Mouse (Mus musculus) heart, adult 2 months (tissue): Measurements from ENCODE around the gene Cbl. TPM values are rescaled to one million over a fixed set of nuclear protein-coding genes. Genes with fewer than 3 reads are reported as not detected.

Source experiments
- DNase-seq, 2 experiments: peaks; one replicate each; pipeline ENCODE4 v3.0.0; 2021
- H3K27ac ChIP-seq: fragments of 200-600 bp; 2 replicates; pipeline ENCODE4 v1.8.1; 2022
- H3K27me3 ChIP-seq: fragments of 200-500 bp; 2 replicates; pipeline ENCODE4 v1.6.1; 2012; ENCODE audit warnings: mild to moderate bottlenecking, low read length, inconsistent platforms, mixed read lengths; ENCODE audit not compliant: control insufficient read depth, insufficient read depth
- H3K36me3 ChIP-seq: fragments of 200-500 bp; 2 replicates; pipeline ENCODE4 v1.6.1; 2012; ENCODE audit warnings: low read length, inconsistent platforms; ENCODE audit not compliant: control insufficient read depth, insufficient read depth
- H3K4me1 ChIP-seq: fragments of 200-500 bp; 2 replicates; pipeline ENCODE4 v1.6.1; 2011; ENCODE audit warnings: low read length; ENCODE audit not compliant: control insufficient read depth, insufficient read depth
- H3K4me3 ChIP-seq: fragments of 200-600 bp; 2 replicates; pipeline ENCODE4 v1.8.1; 2022
- H3K79me2 ChIP-seq: fragments of 200-500 bp; replicated peaks from 2 replicates; pipeline ENCODE4 v1.6.1; 2012; ENCODE audit warnings: mild to moderate bottlenecking, inconsistent platforms, low read length, moderate library complexity, mixed read lengths; ENCODE audit not compliant: control insufficient read depth, insufficient read depth
- H3K9ac ChIP-seq: fragments of 200-500 bp; 2 replicates; pipeline ENCODE4 v1.6.1; 2012; ENCODE audit warnings: low read depth, mild to moderate bottlenecking, control low read depth, inconsistent platforms, low read length, mixed read lengths
- CTCF ChIP-seq: fragments of 200-600 bp; IDR thresholded peaks from 2 replicates; pipeline ENCODE4 v1.8.1; 2022; ENCODE audit warnings: antibody characterized with exemption, mild to moderate bottlenecking, moderate library complexity
- EP300 ChIP-seq: fragments of 200-500 bp; IDR thresholded peaks from 2 replicates; pipeline ENCODE4 v1.6.1; 2011; ENCODE audit warnings: low read depth, low read length, control low read depth; ENCODE audit not compliant: insufficient read depth
- POLR2A ChIP-seq: fragments of 200-500 bp; IDR thresholded peaks from 2 replicates; pipeline ENCODE4 v1.6.1; 2011; ENCODE audit warnings: mild to moderate bottlenecking, low read depth, low read length, control low read depth; ENCODE audit not compliant: insufficient read depth
- WGBS: fragments of 180-500 bp; shearing (Covaris S2); methylation state at CpG from one replicate; pipeline ENCODE4 v1.1.7; 2018; 5-methylcytosine and 5-hydroxymethylcytosine counted together
- intact Hi-C: fragments of 180-260 bp; cut with DNase I; formaldehyde crosslinking; loops from one replicate; pipeline ENCODE4 v1.15.1; 2025
- polyA plus RNA-seq: library from polyadenylated mRNA; depleted of rRNA; stranded (reverse); fragments of >200 nt; gene quantifications from 2 replicates; pipeline ENCODE4 v1.2.3, GENCODE M21; 2012
- total RNA-seq, 2 experiments: library from RNA; stranded (reverse); gene quantifications; 2 replicates each; pipeline ENCODE4 v1.2.3; 2021

The Cbl gene
- total and polyA plus RNA-seq, 3 experiments: 5.0 to 18.7 (median 17.8) TPM

DNA sequence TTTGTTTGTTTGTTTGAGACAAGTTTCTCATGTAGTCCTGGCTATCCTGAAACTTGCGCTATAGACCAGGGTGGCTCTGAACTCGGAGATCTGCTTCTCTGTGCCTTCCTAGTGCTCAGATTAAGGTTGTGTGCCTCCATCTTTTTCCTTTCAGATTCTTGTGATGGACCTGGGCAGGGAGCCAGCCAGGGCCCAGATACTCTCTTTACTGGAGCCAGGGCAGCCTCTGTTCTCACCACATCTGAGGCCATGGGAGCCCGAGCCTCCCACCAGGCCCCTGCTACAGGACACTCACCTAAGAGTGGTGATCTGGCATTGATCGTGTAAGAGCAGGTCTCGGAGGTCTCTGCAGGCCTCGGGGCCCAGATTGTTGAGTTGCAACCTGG, 21.3 kb upstream of the Cbl start:
- TF ChIP-seq CTCF (no peak), POLR2A (no peak), EP300 (no peak)
- intact Hi-C loops: no loop called here
- no peaks in the 10 kb centered on the region for H3K36me3 ChIP-seq
- H3K79me2 ChIP-seq: no peaks in the 10 kb centered on the region
- no peaks in the 10 kb centered on the region for H3K27me3 ChIP-seq
- WGBS: 69% methylated on average over 6 of the region's 6 CpGs
- no peak overlapping the region for H3K4me3 ChIP-seq
- H3K27ac ChIP-seq: no peak overlapping the region
- no peaks in the 10 kb centered on the region for H3K4me1 ChIP-seq
- no peak overlapping the region for H3K9ac ChIP-seq
- DNase-seq: no peak

DNA sequence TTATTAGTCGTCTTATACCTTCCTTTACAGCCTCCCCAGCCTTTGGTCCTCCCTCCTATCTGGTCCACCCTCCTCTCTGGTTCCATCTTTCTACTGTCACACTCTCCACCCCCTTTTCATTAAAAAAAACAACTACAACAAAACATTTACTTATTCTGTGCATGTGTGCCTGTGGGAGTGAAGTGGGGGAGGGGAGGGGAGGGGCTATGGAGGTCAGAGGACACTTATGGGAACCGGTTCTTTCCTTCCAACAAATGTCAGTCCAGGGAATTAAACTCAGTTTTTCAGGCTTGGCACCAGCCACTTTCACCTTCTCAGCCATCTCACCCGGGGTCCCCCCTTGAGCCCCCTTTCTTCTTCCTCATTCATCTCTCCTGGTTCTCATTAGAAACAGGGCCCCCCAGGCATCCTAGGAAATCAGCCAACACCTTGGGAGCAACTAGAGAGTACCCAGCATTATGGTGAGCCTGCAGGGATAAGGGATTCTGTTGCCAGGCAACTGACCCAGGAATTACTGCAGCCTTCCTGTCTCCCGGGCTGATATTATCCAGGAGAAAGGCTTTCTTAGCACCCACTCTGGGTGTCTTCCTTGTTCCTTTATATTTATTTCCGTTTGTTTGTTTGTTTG, 20.8 kb upstream of the Cbl start:
- Histone ChIP-seq H3K79me2 (no peaks in the 10 kb centered on the region), H3K36me3 (no peaks in the 10 kb centered on the region), H3K27me3 (no peaks in the 10 kb centered on the region), H3K4me1 (no peaks in the 10 kb centered on the region), H3K9ac (no peak overlapping the region), H3K4me3 (no peak overlapping the region), H3K27ac (no peak overlapping the region)
- WGBS: 41% methylated on average over 5 of the region's 5 CpGs
- intact Hi-C loops: no loop called here
- TF ChIP-seq POLR2A: no peak
- TF ChIP-seq EP300: no peak
- TF ChIP-seq CTCF: no peak
- no peak for DNase-seq

DNA sequence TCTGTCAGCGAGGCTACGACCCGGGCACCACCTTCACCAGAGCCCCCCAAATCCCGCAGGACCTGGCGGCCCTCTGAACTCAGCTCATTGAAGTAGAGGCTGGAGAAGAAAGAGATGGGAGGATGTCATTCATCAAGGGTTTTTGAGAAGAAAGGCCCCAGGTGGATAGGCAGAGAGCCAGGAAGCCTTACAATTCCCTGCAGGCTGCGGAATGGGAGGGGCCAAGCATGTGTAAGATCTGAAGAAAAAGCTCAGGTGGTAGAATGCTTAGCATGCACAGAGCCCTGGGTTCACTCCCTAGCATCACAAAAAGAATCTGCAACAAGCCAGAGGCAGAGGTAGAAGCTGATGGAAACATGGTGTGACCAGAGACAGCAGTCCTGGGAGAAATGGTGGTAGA, 19.6 kb upstream of the Cbl start:
- no peak overlapping the region for H3K27ac ChIP-seq
- H3K79me2 ChIP-seq: no peaks in the 10 kb centered on the region
- DNase-seq: no peak
- no peak overlapping the region for H3K4me3 ChIP-seq
- whole genome bisulfite sequencing: 86% methylated on average over 6 of the region's 6 CpGs
- no peaks in the 10 kb centered on the region for H3K4me1 ChIP-seq
- intact Hi-C loops: no loop called here
- no peaks in the 10 kb centered on the region for H3K36me3 ChIP-seq
- no peaks in the 10 kb centered on the region for H3K27me3 ChIP-seq
- TF ChIP-seq EP300 (no peak), POLR2A (no peak), CTCF (no peak)
- no peak overlapping the region for H3K9ac ChIP-seq

DNA sequence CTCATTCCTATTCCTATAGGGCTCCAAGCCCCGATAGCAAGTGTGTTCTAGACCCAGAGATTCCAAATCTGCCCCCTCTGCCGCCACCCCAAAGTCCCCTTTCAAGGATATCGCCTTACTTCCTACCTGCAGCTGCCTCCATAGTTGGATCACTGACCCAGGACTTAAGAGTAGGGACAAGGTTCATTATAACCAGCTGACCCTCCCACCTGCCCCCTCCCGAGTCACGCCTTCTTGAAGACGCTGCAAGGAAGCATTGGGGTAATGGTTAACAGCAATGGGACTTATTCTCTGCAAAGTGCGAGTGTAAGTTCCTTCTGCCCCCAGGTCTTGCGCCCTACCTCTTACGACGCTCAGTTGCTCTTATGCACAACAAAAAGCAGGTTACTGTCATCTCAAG, 17.5 kb upstream of the Cbl start, which contains the start of gene Pdzd3:
Gene Pdzd3, minus strand, starts transcription at position 158 of the 400 bp plus-strand sequence.
- Histone ChIP-seq H3K4me1 (no peaks in the 10 kb centered on the region), H3K27me3 (no peaks in the 10 kb centered on the region), H3K79me2 (no peaks in the 10 kb centered on the region), H3K9ac (no peak within 1 kb of the TSS), H3K36me3 (no peaks in the 10 kb centered on the region), H3K4me3 (no peak within 1 kb of the TSS), H3K27ac (no peak within 1 kb of the TSS)
- TF ChIP-seq CTCF (no peak), EP300 (no peak), POLR2A (no peak)
- no peak for DNase-seq
- intact Hi-C loops: no loop called here
- WGBS: 90% methylated on average over 10 of the region's 10 CpGs

DNA sequence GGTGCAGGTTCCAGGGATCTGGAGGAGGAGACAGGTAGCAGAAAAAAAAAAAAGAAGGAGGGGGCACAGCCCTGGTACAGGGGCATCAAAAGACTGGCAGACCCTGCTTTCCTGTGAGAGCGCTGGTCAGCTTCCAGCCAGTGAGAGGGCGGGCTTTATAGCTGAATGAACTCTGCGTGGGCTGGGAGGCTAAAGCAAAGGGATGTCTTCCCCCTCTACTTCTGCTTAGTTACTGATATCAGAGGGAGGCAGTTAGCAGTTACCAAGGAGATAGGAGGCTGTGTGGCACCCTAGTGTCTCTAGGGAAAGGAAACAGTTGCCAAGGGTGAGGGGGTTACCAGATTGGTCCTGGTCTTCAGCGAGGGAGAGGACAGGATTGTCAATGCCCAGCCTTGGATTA, 16.6 kb upstream of the Cbl start:
- intact Hi-C loops: no loop called here
- no peaks in the 10 kb centered on the region for H3K27me3 ChIP-seq
- no peak overlapping the region for H3K4me3 ChIP-seq
- TF ChIP-seq EP300: no peak
- TF ChIP-seq CTCF: no peak
- TF ChIP-seq POLR2A: no peak
- H3K27ac ChIP-seq: no peak overlapping the region
- no peak for DNase-seq
- no peak overlapping the region for H3K9ac ChIP-seq
- 39% methylated on average over 4 of the region's 4 CpGs for WGBS
- H3K79me2 ChIP-seq: no peaks in the 10 kb centered on the region
- no peaks in the 10 kb centered on the region for H3K36me3 ChIP-seq
- H3K4me1 ChIP-seq: no peaks in the 10 kb centered on the region
